Mouse (Mus musculus) lung, postnatal 0 days (tissue): ENCODE data around the gene Fam178b.

Experiments
- CTCF ChIP-seq: IDR thresholded peaks from 2 replicates; pipeline ENCODE4 v1.5.1; 2016; ENCODE audit warnings: antibody characterized with exemption, mild to moderate bottlenecking
- EP300 ChIP-seq: IDR thresholded peaks from 2 replicates; pipeline ENCODE4 v1.6.1; 2016; ENCODE audit warnings: antibody characterized with exemption, mild to moderate bottlenecking, control low read depth

DNA sequence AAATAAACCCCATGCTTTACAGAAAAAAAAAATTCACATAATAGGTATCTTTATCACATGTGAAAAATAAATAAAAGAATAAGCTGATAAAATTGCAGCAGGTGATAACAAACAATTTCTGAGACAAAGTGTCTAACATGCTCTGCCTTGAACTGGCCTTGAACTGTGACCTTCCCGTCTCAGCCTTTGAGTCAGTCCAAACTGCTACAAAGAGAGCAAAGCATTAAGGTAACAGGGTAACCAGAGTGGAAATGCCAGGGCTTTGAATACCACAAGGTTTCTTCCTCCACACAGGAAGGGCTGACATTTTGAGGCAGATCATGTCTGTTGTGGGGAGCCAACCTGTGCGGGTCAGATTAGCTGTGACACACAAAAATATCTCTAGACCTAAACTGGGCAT, 137.6 kb downstream of the Fam178b start:
- no peak for TF ChIP-seq CTCF
- no peak for TF ChIP-seq EP300
